Mouse (Mus musculus) ovary, postnatal 36 days (tissue): ENCODE data around the gene Dusp15.

ENCODE experiments used
- DNase-seq: peaks from one replicate; pipeline ENCODE4 v3.0.0; 2022; ENCODE audit warnings: low spot score, mixed read lengths

Dusp15 gene

DNA sequence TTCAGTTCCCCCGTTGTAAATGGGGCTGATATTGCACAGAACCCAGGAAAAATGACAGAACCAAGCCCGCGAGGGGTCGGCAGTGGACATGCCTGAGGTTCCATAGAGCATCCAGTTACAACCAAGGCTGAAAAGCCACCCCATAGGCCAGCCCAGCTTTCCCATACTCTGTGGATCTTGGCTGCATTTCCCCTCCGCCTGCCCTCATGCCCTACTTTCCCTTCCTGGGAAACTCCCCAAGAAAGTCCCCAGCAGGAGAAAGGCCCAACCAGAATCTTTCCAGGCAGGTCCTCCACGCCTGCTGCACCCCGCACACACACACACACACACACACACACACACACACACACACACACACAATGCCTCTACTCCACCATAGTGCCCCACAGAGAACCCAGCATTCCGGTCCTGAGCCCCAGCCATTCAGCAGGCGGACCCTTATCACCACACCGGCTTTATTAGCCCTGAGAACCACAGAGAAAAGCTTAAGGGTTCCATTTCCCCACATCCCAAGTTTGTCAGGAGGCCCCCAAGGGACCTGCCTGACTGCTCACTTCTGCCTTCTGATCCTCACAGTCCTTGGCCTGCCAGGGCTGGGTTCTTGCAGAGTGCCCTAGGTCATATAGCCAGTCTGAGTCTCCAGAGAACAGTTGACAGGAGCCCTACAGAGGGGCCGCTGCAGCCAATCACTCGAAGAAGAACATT lies 19.9 kb downstream of the Dusp15 start:
- no peak for DNase-seq

DNA sequence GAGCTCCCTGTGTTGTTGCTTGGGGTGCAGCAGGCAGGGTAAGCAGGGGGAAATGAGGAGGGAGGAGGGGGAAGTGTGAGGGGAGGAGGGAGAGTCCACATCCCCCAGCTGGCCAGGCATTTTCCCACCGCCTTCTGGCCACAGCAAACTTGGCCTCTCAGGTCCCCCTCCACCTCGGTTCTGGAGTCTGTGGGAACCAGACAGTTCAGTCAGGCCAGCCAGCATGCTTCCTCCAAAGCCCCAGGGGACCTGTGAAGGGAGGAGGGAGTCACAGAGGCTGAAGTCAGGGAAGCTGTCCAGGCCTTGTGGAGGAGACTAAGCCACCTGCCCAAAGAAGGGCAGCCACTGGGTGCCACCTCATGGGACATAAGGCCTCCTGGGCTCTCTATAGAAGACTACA lies 21.2 kb downstream of the Dusp15 start:
- DNase-seq, result no peak

DNA sequence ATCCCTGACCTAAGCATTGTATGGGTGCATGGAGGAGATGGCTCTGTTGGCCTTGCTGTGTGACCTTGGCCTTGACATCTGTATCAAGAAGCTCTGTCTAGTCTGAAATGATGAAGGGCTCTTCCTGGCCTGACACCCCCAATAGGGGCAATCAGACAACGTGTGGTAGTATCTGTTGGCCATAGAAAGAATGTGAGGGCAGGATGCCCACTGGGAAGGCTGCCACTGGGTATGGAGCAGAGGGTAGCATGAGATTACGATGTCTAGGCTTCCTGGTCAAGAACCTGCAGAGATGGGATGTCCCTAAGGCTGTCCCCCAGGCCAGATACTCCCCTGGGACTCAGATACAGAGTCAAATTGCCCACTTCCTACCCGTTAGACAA lies 22.5 kb downstream of the Dusp15 start:
- no peak for DNase-seq

DNA sequence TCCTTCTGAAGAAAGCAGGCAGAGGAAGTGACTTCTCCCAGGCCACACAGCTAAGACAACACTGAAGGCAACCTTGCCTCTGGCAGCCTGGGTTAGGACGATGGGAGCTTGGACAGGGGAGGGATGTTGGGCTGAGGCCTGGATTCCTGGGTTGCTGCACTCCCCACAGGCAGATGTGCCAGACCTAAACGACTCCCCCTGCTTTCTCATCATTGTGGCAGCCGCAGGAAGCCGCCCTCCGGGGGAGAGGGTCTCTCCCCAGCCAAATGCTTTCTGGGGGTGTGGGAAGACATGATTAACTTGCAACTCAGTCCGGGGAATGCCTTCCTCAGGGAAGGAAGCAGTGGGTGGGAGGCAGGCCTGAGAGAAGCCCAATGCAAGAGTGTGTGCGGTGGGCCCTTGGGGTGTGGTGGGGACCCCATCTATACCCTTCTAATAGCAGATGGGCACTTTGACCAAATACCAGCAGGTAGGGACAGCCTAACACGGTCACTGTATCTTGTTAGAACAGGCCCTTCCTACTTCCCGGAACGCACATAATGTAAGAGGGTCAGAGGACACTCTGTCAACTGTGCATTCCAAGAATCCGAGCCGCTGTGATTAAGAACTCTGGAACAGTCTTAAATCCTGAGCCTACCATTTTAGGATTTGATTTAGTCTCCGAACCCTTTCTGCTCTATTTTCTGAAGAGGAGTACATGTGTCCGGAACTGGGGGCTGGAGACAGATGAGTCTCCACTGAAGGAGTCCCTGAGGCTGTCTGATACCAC lies 23.1 kb downstream of the Dusp15 start:
- peak; percentile 32 for DNase-seq

DNA sequence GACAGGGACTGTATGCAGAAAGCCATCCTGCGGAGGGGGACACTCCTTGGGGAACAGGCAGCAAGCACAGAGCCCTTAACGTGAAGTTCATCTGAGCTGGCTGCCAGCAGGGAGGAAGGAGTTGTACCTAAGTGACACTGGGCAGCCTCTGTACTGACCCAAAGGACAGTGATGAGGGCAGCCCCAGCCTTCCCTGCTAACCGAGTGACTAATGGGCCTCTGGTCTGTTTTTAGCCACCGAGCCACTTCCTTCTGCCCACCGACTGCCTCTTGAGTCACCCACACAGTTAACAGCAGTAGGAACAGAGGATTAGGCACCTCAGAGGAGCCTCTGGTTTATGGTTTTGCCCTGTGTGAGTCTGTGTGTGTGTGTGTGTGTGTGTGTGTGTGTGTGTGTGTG lies 24.1 kb downstream of the Dusp15 start:
- no peak for DNase-seq

DNA sequence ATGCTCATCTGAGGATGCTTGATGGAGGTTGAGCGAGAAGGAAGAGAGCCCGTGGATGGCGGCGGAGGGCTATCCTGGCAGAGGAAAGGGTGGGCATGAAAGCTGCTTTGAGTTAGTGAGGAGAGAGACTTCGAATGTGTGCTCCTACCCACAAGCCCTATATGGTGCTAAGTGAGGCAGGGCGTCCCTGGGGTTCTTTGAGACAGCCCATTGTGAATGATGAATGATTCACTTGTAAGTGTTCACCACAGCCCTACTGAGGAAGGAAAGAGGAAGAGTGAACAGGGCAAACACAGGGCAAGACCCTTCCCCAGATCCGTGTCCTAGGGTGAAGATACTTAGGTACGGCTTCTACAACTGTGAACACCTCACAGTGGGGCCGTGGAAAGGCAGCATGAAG lies 24.6 kb downstream of the Dusp15 start:
- DNase-seq, result no peak

DNA sequence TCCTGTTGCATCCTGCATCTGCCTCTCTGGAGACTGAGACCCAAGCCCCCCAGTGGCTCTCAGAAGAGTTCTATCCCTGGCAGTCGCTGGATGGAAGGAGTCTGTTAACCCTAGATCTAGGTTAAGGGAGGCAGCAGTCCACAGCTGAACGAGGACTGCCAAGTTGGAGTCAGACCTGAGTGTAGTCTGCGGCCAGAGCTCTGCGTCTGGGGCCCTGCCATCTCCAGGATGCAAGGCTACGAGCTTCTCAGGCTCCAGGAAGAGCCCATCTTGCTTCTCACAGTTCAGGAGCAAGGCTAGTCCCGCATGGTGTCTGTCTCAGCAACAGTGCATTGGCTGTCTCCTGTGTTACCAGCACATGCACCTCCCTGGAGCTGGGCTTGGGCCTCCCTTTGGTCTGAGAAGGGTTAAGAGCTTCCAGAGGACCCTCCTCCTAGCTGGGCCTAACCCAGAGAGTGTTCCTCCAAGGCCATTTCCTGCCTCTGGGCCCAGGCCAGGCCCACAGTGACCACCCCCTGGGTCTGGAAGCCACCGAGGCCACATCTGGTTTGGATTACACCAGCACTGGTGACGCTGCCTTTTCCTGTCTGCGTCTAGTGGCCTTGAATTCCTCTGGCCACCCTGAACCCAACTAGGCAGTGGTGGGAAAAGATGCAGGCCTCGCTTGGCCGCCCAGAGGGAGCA lies 26.2 kb downstream of the Dusp15 start:
- DNase-seq, result peak; percentile 61

DNA sequence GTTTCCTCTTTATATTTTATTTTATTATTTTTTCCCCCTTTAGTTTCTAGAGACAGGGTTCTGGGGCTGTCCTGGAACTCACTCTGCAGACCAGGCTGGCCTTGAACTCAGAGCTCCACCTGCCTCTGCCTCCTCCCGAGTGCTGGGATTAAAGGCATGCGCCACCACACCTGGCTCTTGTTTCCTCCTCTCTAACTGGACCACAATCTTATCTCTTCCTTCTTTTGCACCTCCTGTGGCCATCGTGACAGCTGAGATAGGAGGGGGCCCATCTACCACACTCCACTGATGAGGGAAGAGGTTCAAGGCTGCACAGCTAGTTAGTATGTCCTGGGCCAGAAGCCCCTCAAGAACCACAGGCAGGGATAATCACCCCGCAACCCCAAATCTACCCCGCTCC lies 27.0 kb downstream of the Dusp15 start:
- no peak for DNase-seq

DNA sequence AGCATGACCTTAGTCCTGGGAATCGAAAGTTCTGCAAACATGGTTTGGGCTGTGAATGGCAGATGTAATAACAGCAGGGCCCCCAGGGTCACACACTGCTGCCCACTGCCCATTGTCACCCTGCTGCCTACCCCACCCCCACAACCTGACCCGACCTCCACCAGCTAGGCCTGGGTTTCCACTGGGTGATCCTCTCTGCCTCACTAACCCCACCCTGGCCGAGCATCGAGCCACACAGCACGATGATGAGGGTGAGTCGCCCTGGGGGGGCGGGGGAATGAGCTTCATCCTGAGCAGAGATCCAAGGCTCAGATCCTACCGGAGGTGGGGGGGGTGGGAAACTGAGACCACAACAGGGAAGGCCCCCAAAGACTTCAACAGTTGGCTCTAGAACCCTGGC lies 27.4 kb downstream of the Dusp15 start:
- DNase-seq, result no peak

DNA sequence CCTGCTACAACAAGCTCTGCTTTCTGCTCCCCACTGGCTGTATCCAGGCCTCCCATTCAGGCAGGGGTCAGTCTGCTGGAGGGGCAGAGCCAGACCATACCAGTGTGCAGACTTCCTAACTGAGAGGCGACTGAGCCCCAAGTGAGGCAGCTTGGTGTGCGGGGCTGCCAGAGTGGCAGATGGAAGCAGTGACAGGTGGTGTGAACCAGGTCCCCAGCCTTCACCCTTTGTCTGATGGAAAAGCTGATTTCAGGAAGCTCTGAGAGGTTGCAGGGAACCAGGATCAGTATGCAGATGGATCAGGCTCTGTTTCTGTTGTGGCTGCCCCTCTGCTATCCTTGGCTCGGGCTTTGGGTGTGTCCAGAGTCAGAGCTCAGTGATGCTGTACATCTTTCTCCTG lies 27.9 kb downstream of the Dusp15 start:
- DNase-seq, result no peak

DNA sequence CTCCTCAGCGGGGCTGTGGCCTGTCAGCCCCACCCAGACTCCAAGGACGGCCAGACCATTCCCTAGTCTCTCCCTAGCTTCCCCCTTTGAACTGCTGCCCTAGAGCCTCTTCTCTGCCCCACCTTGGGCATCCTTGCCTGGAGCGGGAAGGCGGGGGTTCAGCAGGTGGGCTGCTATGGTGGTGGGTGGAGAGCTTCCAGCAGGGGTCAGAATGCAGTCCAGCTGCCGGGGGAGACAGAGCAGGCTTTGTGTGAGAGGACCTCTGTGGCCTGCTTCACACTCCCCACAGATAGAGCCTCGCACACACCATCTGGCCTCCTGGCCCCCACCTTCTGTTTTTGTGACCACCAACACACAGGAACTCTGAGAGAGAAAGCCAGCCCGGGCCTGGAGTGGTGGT lies 29.1 kb downstream of the Dusp15 start:
- DNase-seq, result no peak

DNA sequence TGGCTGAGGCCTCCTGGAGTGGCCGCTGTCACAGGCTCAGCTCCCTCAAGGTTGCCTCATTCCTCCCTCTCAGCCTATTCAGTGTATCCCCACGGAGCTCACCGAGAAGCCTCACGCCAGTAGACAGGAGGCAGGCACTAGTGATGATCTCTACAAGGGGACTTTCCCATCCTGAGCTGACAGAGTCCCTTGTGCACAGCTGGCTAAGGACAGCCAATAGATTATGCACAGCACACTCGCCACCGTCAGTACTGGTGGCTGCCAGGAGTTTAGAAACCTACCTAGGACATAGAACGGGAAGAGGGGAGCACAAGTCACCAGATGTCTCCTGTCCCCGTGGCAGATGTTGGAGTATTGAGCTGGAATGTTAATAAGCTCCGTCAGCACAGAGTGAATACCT lies 33.8 kb downstream of the Dusp15 start:
- DNase-seq, result no peak

DNA sequence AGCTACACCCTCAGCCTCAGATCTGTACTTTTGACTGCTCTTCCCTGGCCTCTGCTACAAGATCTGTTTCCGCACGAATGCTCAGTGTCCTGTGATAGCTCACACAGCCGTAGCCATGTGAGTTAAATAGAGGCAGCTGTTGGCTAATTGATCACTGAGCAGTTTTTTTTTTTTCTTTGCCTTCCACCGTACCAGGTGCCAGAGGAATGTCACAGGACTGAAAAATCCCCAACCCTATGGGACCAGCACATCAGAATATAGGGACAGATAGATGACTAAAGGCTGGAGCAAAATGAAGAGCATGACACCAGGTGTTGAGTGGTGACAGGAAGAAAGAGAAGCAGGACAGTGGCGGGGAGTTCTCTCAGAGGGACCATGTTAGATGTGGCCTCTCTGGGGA lies 35.4 kb downstream of the Dusp15 start:
- no peak for DNase-seq

DNA sequence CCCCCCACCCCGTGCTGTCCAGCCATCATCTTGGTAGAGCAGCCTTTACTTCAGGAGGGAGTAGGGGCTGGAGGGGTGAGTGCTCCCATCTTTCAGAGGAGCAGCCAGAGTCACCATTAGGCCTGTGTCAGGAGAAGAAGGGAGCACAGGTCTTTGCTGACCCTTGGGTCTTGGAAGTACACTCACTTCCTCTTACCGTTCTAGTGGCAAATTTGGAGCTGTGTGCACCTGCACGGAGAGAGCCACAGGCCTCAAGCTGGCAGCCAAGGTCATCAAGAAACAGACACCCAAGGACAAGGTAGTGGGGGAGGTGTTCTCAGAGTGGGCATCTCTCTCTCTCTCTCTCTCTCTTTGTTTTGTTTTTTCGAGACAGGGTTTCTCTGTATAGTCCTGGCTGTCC lies 36.0 kb downstream of the Dusp15 start:
- no peak for DNase-seq

DNA sequence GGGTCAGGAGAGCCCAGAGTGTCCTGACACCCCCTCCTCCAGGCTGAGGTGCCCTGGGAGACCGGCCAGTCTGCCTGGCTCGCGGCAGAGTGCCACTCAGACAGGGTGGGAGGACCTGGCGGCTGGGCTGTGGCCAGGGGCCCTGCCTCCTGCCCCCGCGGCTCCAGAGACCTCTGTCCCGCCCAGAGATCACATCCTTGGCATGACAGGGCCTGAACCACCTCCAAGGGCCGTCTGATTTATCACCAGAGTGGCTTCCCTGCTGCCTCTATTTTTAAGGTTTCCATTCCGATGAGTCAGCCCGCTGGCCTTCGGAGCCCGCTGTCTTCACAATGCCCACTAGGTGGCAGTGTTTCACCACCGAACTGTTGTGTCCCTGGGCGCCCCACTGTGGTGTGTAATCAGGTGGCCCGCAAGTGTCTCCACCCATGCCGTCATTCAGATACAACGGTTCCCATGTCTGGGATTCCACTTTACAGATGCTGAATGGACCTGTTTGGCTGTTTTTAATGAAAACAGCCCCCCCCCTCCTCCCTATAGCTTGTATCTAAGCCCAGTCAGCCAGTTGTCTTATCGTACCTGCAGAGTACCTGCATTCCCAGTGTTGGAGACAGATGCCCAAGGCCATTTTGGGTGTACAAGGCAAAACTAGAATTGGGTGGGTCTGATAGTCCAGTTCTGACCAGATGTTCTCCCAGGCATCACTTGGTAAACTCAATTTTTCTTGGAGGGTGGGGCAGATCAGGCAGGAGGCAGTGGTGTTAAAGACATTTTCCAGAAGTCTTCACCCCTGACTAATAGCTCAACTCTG lies 37.0 kb downstream of the Dusp15 start:
- DNase-seq, result peak; percentile 82

DNA sequence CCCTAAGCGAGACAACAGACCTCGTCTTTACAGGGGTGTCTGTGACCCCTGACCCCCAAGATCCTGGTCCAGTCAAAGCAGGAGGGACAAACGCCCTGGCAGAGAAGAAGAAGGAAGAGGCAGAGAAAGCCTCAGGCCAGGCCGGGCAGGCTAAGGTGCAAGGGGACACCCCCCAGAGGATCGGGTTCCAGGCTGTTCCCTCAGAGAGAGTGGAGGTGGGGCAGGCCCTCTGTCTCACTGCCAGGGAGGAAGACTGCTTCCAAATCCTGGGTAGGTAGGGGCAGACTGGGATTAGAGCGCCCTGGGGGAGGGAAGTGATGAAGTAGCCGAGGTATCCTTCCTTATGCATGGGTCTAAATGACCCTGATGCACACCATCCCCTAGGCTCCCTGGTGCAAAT lies 38.0 kb downstream of the Dusp15 start:
- DNase-seq, result no peak

DNA sequence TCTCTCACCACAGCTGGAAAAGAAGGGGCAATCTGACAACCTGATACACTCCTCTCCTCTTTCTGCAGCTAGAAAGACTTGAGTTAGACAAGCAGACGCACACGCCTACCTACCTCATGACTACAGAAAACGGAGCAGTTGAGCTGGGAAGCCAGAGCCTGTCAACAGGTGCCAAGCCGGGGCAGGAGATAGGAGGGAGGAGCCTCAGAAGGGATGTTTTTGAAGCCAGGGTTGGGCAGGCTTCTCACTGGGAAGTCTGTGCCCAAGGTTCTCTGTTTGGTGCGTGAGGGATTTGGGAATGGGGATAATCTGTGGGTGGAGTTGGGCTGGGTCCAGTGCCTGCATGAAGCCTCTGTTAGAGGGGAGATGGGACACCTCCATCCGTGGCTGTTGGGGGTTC lies 40.1 kb downstream of the Dusp15 start:
- DNase-seq, result no peak

DNA sequence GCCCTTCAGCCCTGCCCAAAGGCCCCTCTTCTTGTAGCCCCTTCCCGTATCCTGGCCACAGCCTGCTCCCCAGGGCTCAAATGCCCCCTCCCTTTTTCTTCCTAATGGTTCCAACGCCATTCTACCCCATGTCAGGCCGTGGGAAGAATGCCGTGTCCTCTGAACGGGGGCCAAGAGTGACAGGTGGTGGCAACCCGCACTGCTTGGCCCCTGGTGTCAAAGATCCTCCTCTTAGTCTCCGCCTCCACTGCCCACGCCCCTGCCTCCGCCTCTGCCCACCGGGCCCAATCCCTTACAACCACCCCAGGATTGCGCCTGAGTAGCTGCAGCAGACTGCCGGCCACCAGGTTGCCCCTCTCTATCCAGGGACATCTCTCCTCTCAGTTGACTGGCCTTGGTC lies 40.5 kb downstream of the Dusp15 start, which contains the start of gene Mylk2:
Gene Mylk2, plus strand, starts transcription at position 322 of the 400 bp plus-strand sequence.
- DNase-seq, result no peak

DNA sequence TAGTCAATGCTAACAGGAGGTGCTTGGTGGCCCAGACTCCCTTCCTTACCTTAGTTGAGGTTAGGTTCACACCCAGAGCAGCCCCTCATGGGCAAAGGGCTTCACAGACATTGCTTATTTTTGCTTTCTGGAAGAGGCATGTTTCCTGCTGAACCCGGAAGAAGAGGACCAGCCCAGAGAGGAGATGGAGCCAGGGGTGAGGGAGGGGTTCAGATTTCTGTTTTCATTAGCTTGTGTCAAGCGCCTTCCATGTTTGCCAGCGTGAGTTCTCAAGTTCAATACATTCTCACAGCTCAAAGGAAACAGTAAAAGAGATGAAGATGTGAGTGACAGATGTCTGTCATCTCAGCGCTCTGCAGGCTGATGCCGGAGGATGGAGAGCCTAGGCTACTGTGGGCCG lies 41.6 kb downstream of the Dusp15 start:
- no peak for DNase-seq

DNA sequence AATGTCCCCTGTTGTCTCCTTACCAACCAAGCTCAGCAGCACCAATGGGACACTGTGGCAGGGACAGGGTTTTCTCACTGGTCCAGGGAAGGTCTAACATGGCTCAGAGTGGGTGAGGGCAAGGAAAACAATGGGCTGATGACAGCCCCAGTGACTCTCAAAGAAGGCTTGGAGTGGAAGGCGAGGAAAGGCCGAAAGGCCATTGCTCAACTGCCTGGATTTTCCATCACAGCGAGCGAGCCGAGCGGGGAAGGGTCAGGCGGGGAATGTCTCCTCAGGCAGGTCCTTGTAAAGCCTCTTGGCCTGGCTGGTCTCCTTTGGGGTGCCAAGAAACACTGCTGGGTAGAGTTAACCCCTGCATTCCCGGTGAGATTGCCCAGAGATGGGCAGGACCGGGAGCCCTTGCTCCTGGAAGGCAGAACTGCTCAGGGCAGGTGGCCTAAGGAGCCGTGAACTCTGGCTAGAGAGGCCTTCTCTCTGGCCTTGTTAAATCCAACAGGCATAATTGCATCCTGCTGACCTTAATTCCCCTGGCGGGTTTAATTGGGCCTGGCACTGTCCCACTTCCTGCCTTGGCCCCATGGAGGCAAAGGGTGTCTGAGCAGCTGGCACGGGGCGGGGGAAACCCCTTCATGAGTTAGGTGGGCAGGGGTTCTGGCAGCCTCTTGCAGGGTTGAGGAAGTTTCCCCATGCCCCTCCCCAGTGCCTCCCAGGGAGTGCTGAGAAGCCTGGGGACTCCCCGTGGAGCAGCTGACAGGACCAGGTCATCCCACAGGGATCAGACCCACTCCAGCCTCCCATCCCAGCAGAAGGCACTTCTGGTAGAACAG lies 44.2 kb downstream of the Dusp15 start:
- DNase-seq, result no peak

DNA sequence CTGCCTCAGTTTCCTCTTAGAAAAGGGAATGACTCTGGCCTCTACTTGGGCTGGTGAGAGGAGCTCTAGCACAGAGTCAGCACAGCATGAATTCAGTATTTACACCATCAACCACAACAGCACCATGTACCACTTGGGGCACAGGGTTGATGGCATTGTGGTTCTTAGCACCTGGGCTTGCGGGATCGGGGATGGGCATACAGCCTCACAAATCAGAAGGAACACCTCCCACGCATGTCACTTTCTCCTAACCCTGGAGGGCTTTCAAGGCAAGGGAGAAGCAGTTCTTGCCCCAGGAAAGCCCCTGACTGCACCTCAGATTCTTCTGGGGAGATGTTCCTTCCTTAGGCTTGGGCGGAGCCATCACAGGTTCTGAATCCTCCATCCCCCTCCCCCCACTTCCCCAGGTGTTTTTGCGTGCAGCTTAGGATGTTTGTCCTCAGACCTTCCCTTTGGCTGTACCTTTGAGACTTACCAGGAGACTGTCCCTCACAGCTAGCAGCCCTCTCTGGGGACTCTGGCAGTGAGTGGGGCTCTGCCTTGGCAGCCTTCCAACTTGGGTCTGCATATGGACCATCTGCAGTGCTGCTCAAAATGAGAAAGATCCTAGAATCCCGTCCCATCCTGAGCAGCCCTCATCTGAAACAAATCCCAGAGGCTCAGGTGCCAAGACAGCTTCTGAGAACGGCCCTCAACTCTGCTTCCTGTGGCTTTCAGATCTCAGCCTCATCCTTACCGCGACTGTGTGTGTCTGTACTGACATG lies 45.0 kb downstream of the Dusp15 start:
- DNase-seq, result no peak
